Mouse (Mus musculus) spleen, postnatal 10 days (tissue): Measurements from ENCODE around the gene Mmp1b.
"Not testable (repeated sequence)": the region's sequence is repeated elsewhere in the genome, so short reads cannot be mapped to it uniquely, and the experiment has no call there.

Experiments used
- DNase-seq, 2 experiments: peaks; one replicate each; pipeline ENCODE4 v3.0.0; 2021 to 2022; ENCODE audit warnings: low spot score in 2 of 2

Mmp1b gene

GRCm38 (mm10) chr9:7387947-7388346, at the start of gene Mmp1b:
Gene Mmp1b (minus strand): TSS chr9:7388047.
- no peak for DNase-seq

GRCm38 (mm10) chr9:7396556-7396955, 8.7 kb upstream of the Mmp1b start:
- DNase-seq, result not testable (repeated sequence)

GRCm38 (mm10) chr9:7354535-7354934, 33.3 kb downstream of the Mmp1b start:
- no peak for DNase-seq

- no peak for DNase-seq
These were observed 42.3 kb downstream of the Mmp1b start for GRCm38 (mm10) chr9:7345513-7345912.

GRCm38 (mm10) chr9:7344107-7344506, 43.7 kb downstream of the Mmp1b start, which contains the start of gene Mmp12:
Gene Mmp12 (plus strand): TSS chr9:7344381.
- DNase-seq, result no peak

- no peak for DNase-seq
These were observed 50.9 kb downstream of the Mmp1b start for GRCm38 (mm10) chr9:7336740-7337483.

- DNase-seq, result no peak
These were observed 51.8 kb downstream of the Mmp1b start for GRCm38 (mm10) chr9:7335766-7336680.

GRCm38 (mm10) chr9:7331847-7332246, 56.0 kb downstream of the Mmp1b start:
- DNase-seq, result no peak
